Mouse (Mus musculus): ENCODE data around the gene 4921517D22Rik.

Gene 4921517D22Rik

DNA sequence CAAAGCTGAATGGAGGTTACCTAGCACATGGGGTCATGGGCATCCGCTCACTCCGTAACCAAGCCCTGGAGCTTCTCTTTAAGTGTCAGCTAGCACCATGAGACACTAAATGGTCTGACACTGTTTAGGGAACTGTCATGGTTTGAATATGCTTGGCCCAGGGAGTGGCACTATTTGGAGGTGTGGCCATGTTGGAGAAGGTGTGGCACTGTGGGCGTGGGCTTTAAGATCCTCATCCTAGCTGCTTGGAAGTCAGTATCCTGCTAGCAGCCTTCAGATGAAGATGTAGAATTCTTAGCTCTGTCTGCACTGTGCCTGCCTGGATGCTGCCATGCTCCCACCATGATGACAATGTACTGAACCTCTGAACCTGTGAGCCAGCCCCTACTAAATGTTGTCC lies 33.5 kb downstream of the 4921517D22Rik start:
- no peak for DNase-seq (ENCODE audit: low read depth)

- no peak for DNase-seq (ENCODE audit: low read depth)
Observed at GRCm38 (mm10) chr13:59657781-59658180, 36.1 kb downstream of the 4921517D22Rik start.

GRCm38 (mm10) chr13:59656975-59657388 lies 36.9 kb downstream of the 4921517D22Rik start:
- DNase-seq (ENCODE audit: low read depth): no peak

DNA sequence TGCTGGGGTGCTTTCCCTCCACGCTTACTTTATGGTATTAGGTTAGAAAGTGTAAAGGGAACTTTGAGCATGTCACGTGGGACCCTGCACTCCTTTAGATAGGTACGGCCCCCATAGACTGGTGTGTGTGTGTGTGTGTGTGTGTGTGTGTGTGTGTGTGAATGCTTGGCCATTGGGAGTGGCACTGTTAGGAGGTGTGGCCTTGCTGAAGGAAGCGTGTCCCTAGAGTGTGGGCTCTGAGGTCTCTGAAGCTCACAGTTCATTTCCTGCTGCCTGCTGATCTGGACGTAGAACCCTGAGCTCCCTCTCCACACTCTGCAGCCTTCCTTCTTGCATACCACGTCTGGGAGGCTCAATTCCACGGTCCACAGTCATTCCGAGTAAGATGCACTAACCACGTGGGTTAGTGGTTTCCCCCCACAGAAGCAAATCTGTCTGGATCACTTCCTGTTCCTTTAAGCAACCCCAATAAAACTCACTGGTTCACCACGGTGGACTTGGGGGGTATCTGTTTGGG lies 37.5 kb downstream of the 4921517D22Rik start:
- DNase-seq (ENCODE audit: low read depth): no peak

GRCm38 (mm10) chr13:59655718-59656315 lies 38.1 kb downstream of the 4921517D22Rik start:
- DNase-seq (ENCODE audit: low read depth): no peak

GRCm38 (mm10) chr13:59654465-59654864 lies 39.4 kb downstream of the 4921517D22Rik start:
- no peak for DNase-seq (ENCODE audit: low read depth)

- DNase-seq (ENCODE audit: low read depth): no peak
Observed at GRCm38 (mm10) chr13:59653136-59653535, 40.8 kb downstream of the 4921517D22Rik start.

- DNase-seq (ENCODE audit: low read depth): no peak
Observed at GRCm38 (mm10) chr13:59652651-59653050, 41.3 kb downstream of the 4921517D22Rik start.

DNA sequence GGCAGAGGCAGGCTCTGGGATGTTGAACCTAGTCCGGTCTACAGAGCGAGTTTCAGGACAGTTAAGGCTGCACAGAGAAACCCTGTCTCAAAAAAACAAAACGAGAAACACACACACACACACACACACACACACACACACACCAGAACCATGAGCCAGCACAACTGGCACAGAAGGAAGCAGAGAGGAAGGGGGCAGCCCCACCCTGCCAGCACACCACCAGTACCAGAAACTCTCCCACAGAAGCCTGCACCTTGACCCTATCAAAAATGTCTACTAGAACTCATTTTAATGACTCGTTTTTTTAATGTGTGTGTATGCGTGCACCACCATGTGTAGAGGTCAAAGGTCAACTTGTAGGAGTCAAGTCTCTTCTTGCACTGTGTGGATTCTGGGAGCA lies 44.1 kb downstream of the 4921517D22Rik start:
- DNase-seq (ENCODE audit: low read depth): no peak

DNA sequence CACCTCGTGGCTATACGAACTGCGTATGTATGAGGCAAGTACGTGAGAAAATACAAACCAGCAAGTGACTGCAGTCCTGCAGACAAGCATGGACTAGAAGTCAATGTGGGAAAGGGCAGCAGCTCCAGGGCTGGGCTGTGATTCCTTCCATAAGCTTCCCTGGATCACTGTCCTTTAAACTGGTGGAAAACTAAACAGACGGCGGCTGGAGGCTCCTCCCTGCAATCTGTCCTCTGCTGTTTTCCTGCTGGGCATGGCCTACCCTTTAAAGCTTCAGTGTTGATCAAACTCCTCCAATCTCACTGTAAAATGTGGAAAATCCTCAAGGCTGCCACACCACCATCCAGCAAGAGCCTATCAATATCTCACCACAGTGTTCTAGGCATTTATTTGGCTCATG lies 45.3 kb downstream of the 4921517D22Rik start:
- no peak for DNase-seq (ENCODE audit: low read depth)

- DNase-seq (ENCODE audit: low read depth): no peak
Observed at GRCm38 (mm10) chr13:59647484-59647883, 46.4 kb downstream of the 4921517D22Rik start.

GRCm38 (mm10) chr13:59646674-59647244 lies 47.1 kb downstream of the 4921517D22Rik start:
- DNase-seq (ENCODE audit: low read depth): no peak

- DNase-seq (ENCODE audit: low read depth): no peak
Observed at GRCm38 (mm10) chr13:59645491-59645890, 48.4 kb downstream of the 4921517D22Rik start.

GRCm38 (mm10) chr13:59642818-59643217 lies 51.1 kb downstream of the 4921517D22Rik start:
- no peak for DNase-seq (ENCODE audit: low read depth)

GRCm38 (mm10) chr13:59640178-59640440 lies 53.8 kb downstream of the 4921517D22Rik start:
- DNase-seq (ENCODE audit: low read depth): no peak

DNA sequence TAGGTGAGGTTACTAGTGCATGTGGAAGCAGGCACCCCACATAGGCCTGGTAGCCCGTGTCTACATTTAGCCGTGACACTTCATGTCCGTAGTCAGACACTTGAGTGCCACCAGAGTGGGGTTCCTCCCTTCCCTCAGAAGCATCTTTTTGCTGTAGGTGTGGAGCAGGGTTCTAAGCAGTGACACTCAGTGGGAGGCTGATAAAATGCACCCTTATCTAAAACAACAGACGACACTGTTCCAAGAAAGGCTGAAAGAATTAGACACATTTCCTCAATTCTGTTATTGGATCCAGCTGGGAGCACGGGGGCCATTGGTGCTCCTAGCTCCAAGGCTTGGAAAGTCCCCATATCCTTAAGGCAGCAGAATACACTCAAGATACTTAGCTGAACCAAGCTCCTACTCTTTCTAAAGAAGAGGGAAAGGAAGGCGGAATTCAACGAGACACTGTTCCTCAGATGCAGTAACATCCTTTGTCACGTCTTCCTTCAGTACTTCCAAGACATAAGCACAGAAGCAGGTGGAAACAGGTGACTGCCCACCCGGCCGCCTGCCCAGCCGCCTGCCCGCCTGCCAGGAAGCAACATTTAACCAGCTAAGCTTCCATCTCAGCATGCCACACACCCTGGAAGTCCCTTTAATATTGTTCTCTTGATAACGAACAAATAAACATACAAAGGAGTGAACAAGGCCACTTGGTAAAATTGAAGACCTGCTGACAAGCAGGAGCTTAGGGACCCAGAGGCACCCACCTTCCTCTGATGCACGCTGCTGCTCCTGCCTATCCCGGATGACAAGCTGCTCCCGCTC lies 54.3 kb downstream of the 4921517D22Rik start:
- no peak for DNase-seq (ENCODE audit: low read depth)

DNA sequence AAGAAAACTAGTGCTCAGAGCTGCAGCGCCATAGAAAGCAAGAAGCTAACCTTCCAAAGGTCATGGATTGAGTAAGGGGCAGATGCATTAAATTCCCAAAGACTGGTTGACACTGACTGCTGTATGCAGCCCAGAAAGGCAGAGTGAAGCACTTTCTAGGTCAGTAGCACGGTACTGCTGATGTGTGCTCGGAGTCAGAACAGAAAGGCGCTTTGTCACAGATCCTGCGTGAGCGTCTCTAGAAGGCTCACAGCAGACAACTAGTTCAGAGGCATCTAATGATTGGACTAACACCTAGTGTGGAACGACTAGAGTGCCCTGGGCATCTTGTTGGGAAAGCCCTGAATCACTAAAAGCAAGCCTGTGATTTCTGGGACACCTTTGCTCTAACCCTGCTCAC lies 56.1 kb downstream of the 4921517D22Rik start:
- no peak for DNase-seq (ENCODE audit: low read depth)
